Mouse (Mus musculus) olfactory bulb, adult 2 months (tissue): ENCODE results near the gene Cobl. TPM values are rescaled to one million over a fixed set of nuclear protein-coding genes. Genes with fewer than 3 reads are reported as not detected.
A peak's percentile ranks its signal among the peaks of the same experiment; 100 is the strongest.

Experiments
- H3K27ac ChIP-seq: fragments of 200-500 bp; 2 replicates; pipeline ENCODE4 v1.5.1; 2012; ENCODE audit warnings: low read depth, low read length; ENCODE audit not compliant: insufficient read depth
- H3K4me1 ChIP-seq: fragments of 200-500 bp; 2 replicates; pipeline ENCODE4 v1.6.1; 2012; ENCODE audit warnings: low read length; ENCODE audit not compliant: control insufficient read depth, insufficient read depth
- H3K4me3 ChIP-seq: fragments of 200-500 bp; 2 replicates; pipeline ENCODE4 v1.5.1; 2012; ENCODE audit warnings: mild to moderate bottlenecking, low read depth, low read length, moderate library complexity; ENCODE audit not compliant: insufficient read depth
- CTCF ChIP-seq: fragments of 200-500 bp; IDR thresholded peaks from 2 replicates; pipeline ENCODE4 v1.5.1; 2012; ENCODE audit warnings: low read depth, mild to moderate bottlenecking, low read length, moderate library complexity; ENCODE audit not compliant: insufficient read depth
- POLR2A ChIP-seq: fragments of 200-500 bp; IDR thresholded peaks from 2 replicates; pipeline ENCODE4 v1.6.1; 2012; ENCODE audit warnings: mild to moderate bottlenecking, low read depth, low read length, moderate library complexity; ENCODE audit not compliant: insufficient read depth
- WGBS: fragments of 180-500 bp; shearing (Covaris S2); methylation state at CpG from one replicate; pipeline ENCODE4 v1.1.7; 2018; 5-methylcytosine and 5-hydroxymethylcytosine counted together
- polyA plus RNA-seq: library from polyadenylated mRNA; stranded (reverse); fragments of >200 nt; gene quantifications from 2 replicates; pipeline ENCODE4 v1.2.4, GENCODE M21; 2012; ENCODE audit warnings: low replicate concordance; ENCODE audit not compliant: missing spikeins, insufficient read depth, insufficient read length

Cobl gene
- polyA plus RNA-seq, 1 experiment = not detected

GRCm38 (mm10) chr11:12469638-12470037, 4.9 kb upstream of the Cobl start:
- WGBS = 92% methylated on average over 1 of the region's 1 CpGs
- Histone ChIP-seq H3K4me1 (no peaks in the 10 kb centered on the region), H3K27ac (no peak overlapping the region), H3K4me3 (no peak overlapping the region)
- no peak for TF ChIP-seq CTCF
- no peak for TF ChIP-seq POLR2A

GRCm38 (mm10) chr11:12468661-12469060, 3.9 kb upstream of the Cobl start:
- 58% methylated on average over 2 of the region's 2 CpGs for WGBS
- H3K4me1 ChIP-seq = peaks cover 4% of the 10 kb centered on the region; the same call in 1 of the 2 replicates
- no peak overlapping the region for H3K27ac ChIP-seq
- H3K4me3 ChIP-seq = no peak overlapping the region
- TF ChIP-seq POLR2A = no peak
- no peak for TF ChIP-seq CTCF

GRCm38 (mm10) chr11:12467836-12468235, 3.1 kb upstream of the Cobl start:
- peaks cover 4% of the 10 kb centered on the region; the same call in 1 of the 2 replicates for H3K4me1 ChIP-seq
- WGBS = 94% methylated on average over 1 of the region's 1 CpGs
- TF ChIP-seq CTCF (no peak), POLR2A (no peak)
- no peak overlapping the region for H3K4me3 ChIP-seq
- H3K27ac ChIP-seq = no peak overlapping the region

- peaks cover 4% of the 10 kb centered on the region; the same call in 1 of the 2 replicates for H3K4me1 ChIP-seq
- H3K27ac ChIP-seq = no peak overlapping the region
- no peak for TF ChIP-seq CTCF
- no peak for TF ChIP-seq POLR2A
- no peak overlapping the region for H3K4me3 ChIP-seq
- 93% methylated on average over 2 of the region's 2 CpGs for WGBS
Measured at GRCm38 (mm10) chr11:12467217-12467616, 2.5 kb upstream of the Cobl start.

GRCm38 (mm10) chr11:12466606-12467005, 1.8 kb upstream of the Cobl start:
- TF ChIP-seq CTCF (no peak), POLR2A (no peak)
- H3K4me1 ChIP-seq = peaks cover 4% of the 10 kb centered on the region; the same call in 1 of the 2 replicates
- H3K27ac ChIP-seq = no peak overlapping the region
- no peak overlapping the region for H3K4me3 ChIP-seq
- WGBS = 61% methylated on average over 1 of the region's 1 CpGs

GRCm38 (mm10) chr11:12465229-12465628, 469 bp upstream of the Cobl start:
- H3K4me3 ChIP-seq = peak overlapping the region; percentile 62
- peaks cover 4% of the 10 kb centered on the region; the same call in 1 of the 2 replicates for H3K4me1 ChIP-seq
- H3K27ac ChIP-seq = no peak overlapping the region
- TF ChIP-seq CTCF (no peak), POLR2A (no peak)
- 79% methylated on average over 1 of the region's 1 CpGs for WGBS

- H3K4me1 ChIP-seq = peaks cover 4% of the 10 kb centered on the region; the same call in 1 of the 2 replicates
- TF ChIP-seq CTCF = no peak
- TF ChIP-seq POLR2A = no peak
- H3K27ac ChIP-seq = no peak overlapping the region
- WGBS = 82% methylated on average over 13 of the region's 13 CpGs
- peak overlapping the region; percentile 62; the same call in 1 of the 2 replicates for H3K4me3 ChIP-seq
Measured at GRCm38 (mm10) chr11:12463615-12464170, 1.1 kb downstream of the Cobl start.

GRCm38 (mm10) chr11:12459781-12460581, 4.8 kb downstream of the Cobl start:
- H3K27ac ChIP-seq = no peak overlapping the region
- TF ChIP-seq POLR2A (no peak), CTCF (no peak)
- H3K4me1 ChIP-seq = peaks cover 6% of the 10 kb centered on the region; the same call in 1 of the 2 replicates
- H3K4me3 ChIP-seq = no peak overlapping the region
- 72% methylated on average over 7 of the region's 7 CpGs for WGBS

- H3K27ac ChIP-seq = no peak overlapping the region
- no peak for TF ChIP-seq CTCF
- TF ChIP-seq POLR2A = no peak
- no peak overlapping the region for H3K4me3 ChIP-seq
- H3K4me1 ChIP-seq = peaks cover 3% of the 10 kb centered on the region; the same call in 1 of the 2 replicates
- WGBS = 92% methylated on average over 3 of the region's 3 CpGs
Measured at GRCm38 (mm10) chr11:12458814-12459213, 5.9 kb downstream of the Cobl start.
